Mouse (Mus musculus): Measurements from ENCODE around the gene Gm9611. TPM values are rescaled to one million over a fixed set of nuclear protein-coding genes. Genes with fewer than 3 reads are reported as not detected.
"Not testable (repeated sequence)": the region's sequence is repeated elsewhere in the genome, so short reads cannot be mapped to it uniquely, and the experiment has no call there.

Gene Gm9611
- not detected in 2 replicates for polyA plus RNA-seq (2014; fragmentation: Nextera tagmentation; extraction: Ambion mirVana)

DNA sequence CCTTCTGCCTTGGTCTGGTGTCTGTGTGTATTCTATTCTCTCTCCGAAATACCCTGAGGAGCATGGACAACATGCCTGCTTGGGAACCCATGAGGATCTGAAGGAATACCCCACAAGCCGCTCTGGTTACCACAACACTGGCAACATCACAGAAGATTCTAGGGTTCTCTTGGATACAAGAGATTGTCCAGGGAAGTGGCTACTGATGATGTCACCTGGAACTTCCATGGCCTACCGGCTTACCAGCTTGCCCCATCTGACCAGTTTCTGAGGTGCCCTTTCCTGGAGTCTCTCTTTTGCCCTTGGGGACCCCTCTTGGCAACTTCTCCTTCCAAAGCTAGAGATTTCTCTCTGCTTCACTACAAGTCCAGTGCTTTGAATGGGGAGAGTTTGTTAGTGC lies at the start of gene Gm9611:
Gene Gm9611 (minus strand): TSS at position 101 of the 400 bp plus-strand sequence.
- not testable (repeated sequence) for H3K4me2 ChIP-seq; ATAC-seq (ENCODE audit: insufficient read depth); H3K27me3 ChIP-seq (ENCODE audit: insufficient read depth, low read length); H3K27ac ChIP-seq (ENCODE audit: low read depth); H3K9me3 ChIP-seq (ENCODE audit: low read depth, low read length); H3K36me3 ChIP-seq (ENCODE audit: insufficient read depth); H3K9ac ChIP-seq; H3K4me1 ChIP-seq (ENCODE audit: insufficient read depth); DNase-seq; H3K4me3 ChIP-seq (ENCODE audit: low read depth, low read length)
- no CpG with 5 or more reads among the region's 3 CpGs for WGBS

DNA sequence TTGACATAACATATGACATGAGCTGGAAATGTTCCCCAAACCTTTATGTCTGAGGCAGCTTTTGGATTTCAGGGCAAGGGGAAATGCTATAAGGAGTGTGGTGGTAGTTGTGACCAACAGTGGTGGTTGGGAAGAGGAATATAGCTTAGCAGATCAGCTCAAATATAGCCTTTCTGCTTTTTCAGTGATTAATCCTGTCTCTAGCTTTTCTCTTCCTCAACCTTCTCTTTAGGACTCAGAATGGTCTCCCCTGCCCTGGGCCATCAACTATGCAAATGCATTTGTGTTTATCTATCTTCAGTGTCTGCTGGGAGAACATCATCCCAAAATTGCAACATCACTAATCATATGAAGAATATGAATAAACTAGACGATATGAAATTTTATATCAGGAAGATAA lies 12.8 kb upstream of the Gm9611 start, which contains the start of gene Gm7995:
Gene Gm7995 (plus strand): TSS at position 301 of the 400 bp plus-strand sequence.
- not testable (repeated sequence) for H3K4me1 ChIP-seq (ENCODE audit: insufficient read depth); H3K9me3 ChIP-seq (ENCODE audit: low read depth, low read length); H3K4me2 ChIP-seq; ATAC-seq (ENCODE audit: insufficient read depth); H3K36me3 ChIP-seq (ENCODE audit: insufficient read depth); DNase-seq; H3K27ac ChIP-seq (ENCODE audit: low read depth); H3K27me3 ChIP-seq (ENCODE audit: insufficient read depth, low read length); H3K9ac ChIP-seq; H3K4me3 ChIP-seq (ENCODE audit: low read depth, low read length)
- WGBS = no CpG with 5 or more reads among the region's 1 CpGs

DNA sequence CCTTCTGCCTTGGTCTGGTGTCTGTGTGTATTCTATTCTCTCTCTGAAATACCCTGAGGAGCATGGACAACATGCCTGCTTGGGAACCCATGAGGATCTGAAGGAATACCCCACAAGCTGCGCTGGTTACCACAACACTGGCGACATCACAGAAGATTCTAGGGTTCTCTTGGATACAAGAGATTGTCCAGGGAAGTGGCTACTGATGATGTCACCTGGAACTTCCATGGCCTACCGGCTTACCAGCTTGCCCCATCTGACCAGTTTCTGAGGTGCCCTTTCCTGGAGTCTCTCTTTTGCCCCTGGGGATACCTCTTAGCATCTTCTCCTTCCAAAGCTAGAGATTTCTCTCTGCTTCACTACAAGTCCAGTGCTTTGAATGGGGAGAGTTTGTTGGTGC lies 37.2 kb downstream of the Gm9611 start, which contains the start of gene Gm17026:
Gene Gm17026 (minus strand): TSS at position 101 of the 400 bp plus-strand sequence.
- not testable (repeated sequence) for H3K4me1 ChIP-seq (ENCODE audit: insufficient read depth); H3K4me2 ChIP-seq; H3K9ac ChIP-seq; H3K27me3 ChIP-seq (ENCODE audit: insufficient read depth, low read length); H3K9me3 ChIP-seq (ENCODE audit: low read depth, low read length); DNase-seq; H3K36me3 ChIP-seq (ENCODE audit: insufficient read depth); H3K4me3 ChIP-seq (ENCODE audit: low read depth, low read length); H3K27ac ChIP-seq (ENCODE audit: low read depth); ATAC-seq (ENCODE audit: insufficient read depth)
- WGBS = no CpG with 5 or more reads among the region's 3 CpGs

Small RNA genes lying within 50 kb of the gene (microRNA-seq; reads per million reads assigned to microRNA genes)
- not detected for gene Gm25208 (ENCODE audit: borderline number of aligned reads)
- not detected for gene Gm25892 (ENCODE audit: borderline number of aligned reads)

Other genes with a start within 250 kb of the Gm9611 start
- not detected in 2 replicates for gene Gm7951, start 180.0 kb downstream of the Gm9611 start, polyA plus RNA-seq (2014; fragmentation: Nextera tagmentation; extraction: Ambion mirVana)
- gene Gm17027, start 134.7 kb downstream of the Gm9611 start, polyA plus RNA-seq (2014; fragmentation: Nextera tagmentation; extraction: Ambion mirVana) = not detected in 2 replicates
- not detected in 2 replicates for gene Gm3573, start 106.6 kb downstream of the Gm9611 start, polyA plus RNA-seq (2014; fragmentation: Nextera tagmentation; extraction: Ambion mirVana)
- not detected in 2 replicates for gene Gm17026, start 37.3 kb downstream of the Gm9611 start, polyA plus RNA-seq (2014; fragmentation: Nextera tagmentation; extraction: Ambion mirVana)
- not detected in 2 replicates for gene Gm7995, start 12.9 kb upstream of the Gm9611 start, polyA plus RNA-seq (2014; fragmentation: Nextera tagmentation; extraction: Ambion mirVana)
- not detected in 2 replicates for gene Gm8005, start 142.3 kb upstream of the Gm9611 start, polyA plus RNA-seq (2014; fragmentation: Nextera tagmentation; extraction: Ambion mirVana)
- not detected in 2 replicates for gene Gm8011, start 166.5 kb upstream of the Gm9611 start, polyA plus RNA-seq (2014; fragmentation: Nextera tagmentation; extraction: Ambion mirVana)
- gene Gm8020, start 205.0 kb upstream of the Gm9611 start, polyA plus RNA-seq (2014; fragmentation: Nextera tagmentation; extraction: Ambion mirVana) = not detected in 2 replicates
- gene Gm8024, start 226.9 kb upstream of the Gm9611 start, polyA plus RNA-seq (2014; fragmentation: Nextera tagmentation; extraction: Ambion mirVana) = 0.17 TPM in 1 of 2 replicates, not detected in the other